8 mouse cellular contexts compared by ENCODE assay signal in genomic region chr9:50738914-50739870, GRCm38 (mm10). TPM values are rescaled to one million over a fixed set of nuclear protein-coding genes. Genes with fewer than 3 reads are reported as not detected.
A peak's percentile ranks its signal among the peaks of the same experiment; 100 is the strongest.
DNase-seq lines count a peak whose midpoint lies in the region; ATAC-seq lines count a peak whose summit lies in the region.

Dixdc1 (minus strand) TSS chr9:50739517.

- H3K9ac ChIP-seq in intestine, embryonic 14.5 days (ENCODE audit: low read length) = no peak within 1 kb of the TSS

- 12% methylated on average over 36 of the region's 36 CpGs for WGBS in intestine, embryonic 14.5 days

- H3K4me1 ChIP-seq in intestine, embryonic 14.5 days (replicated peaks; ENCODE audit: control insufficient read depth, insufficient read depth, low read length) = no peaks in the 10 kb centered on the region

- peak within 1 kb of the TSS; percentile 51 for H3K4me2 ChIP-seq in intestine, embryonic 14.5 days (ENCODE audit: low read length)

- no peaks in the 10 kb centered on the region for H3K27me3 ChIP-seq in intestine, embryonic 14.5 days (replicated peaks; ENCODE audit: control insufficient read depth, insufficient read depth, low read length)

- no peaks in the 10 kb centered on the region for H3K9me3 ChIP-seq in intestine, embryonic 14.5 days (ENCODE audit: control insufficient read depth, low read length)

- H3K36me3 ChIP-seq in intestine, embryonic 14.5 days (ENCODE audit: control insufficient read depth, insufficient read depth, low read length) = 0 out of 2 replicates have a peak, but pooled peaks cover 4% of the 10 kb centered on the region

- peak; percentile 90 to 92 for DNase-seq in adrenal gland, adult 18-20 months (ENCODE audit: low spot score in 2 of 2)
- peak; percentile 96 for DNase-seq in embryo, embryonic 10.5 days (ENCODE audit: low spot score)
- DNase-seq in gastrocnemius, postnatal 14 days = peak; percentile 92
- peak; percentile 97 for DNase-seq in intestine, embryonic 14.5 days (ENCODE audit: low spot score)
- DNase-seq in left cerebral cortex, postnatal 10 days (ENCODE audit: extremely low spot score in 1 of 2, low spot score in 2 of 2) = peak; percentile 87 to 94
- peak; percentile 86 for DNase-seq in right cerebral cortex, postnatal 25 days
- peak; percentile 94 for DNase-seq in urinary bladder, postnatal 36 days (ENCODE audit: low spot score in 2 of 2)

- peak within 1 kb of the TSS; percentile 59 for H3K27ac ChIP-seq in intestine, embryonic 14.5 days (ENCODE audit: low read depth)

- intact Hi-C loops in gastrocnemius, postnatal 14 days (cut with DNase I; ENCODE audit: low total_unique reads) = no loop called here
- intact Hi-C loops in left cerebral cortex, postnatal 10 days (cut with DNase I) = loop anchor here (5.0 kb wide), 1 partner anchor 42 kb away; no protein-coding TSS in a partner anchor

- H3K4me3 ChIP-seq in intestine, embryonic 14.5 days (ENCODE audit: low read depth, low read length) = peak within 1 kb of the TSS; percentile 30

- peak; percentile 98 for ATAC-seq in intestine, embryonic 14.5 days (replicated peaks; ENCODE audit: low FRiP score, low TSS enrichment, low read depth)
- ATAC-seq in megakaryocyte-erythroid progenitor cell, adult 5-6 weeks (replicated peaks; ENCODE audit: low FRiP score, low TSS enrichment, poor library complexity, severe bottlenecking) = peak; percentile 99

RNA-seq across cellular contexts. Expression of gene Dixdc1, which starts in this region (rescaled TPM):
- 1 to 10 TPM; 5.4 to 7.7 TPM for total RNA-seq in adrenal gland, adult 18-20 months (2021)
- 1 to 10 TPM; 3.7 to 4.2 TPM for total RNA-seq in gastrocnemius, postnatal 14 days (2021)
- polyA plus RNA-seq in intestine, embryonic 14.5 days (2014; fragmentation: Nextera tagmentation; extraction: Ambion mirVana) = 7.7 and 8.6 TPM in 2 replicates
- 10 to 100 TPM; 75.0 to 76.6 TPM for total RNA-seq in left cerebral cortex, postnatal 10 days (2021)
- total RNA-seq in megakaryocyte-erythroid progenitor cell, adult 5-6 weeks (2014; fragmentation: Nextera tagmentation) = not detected in 2 replicates
- total RNA-seq in megakaryocyte-erythroid progenitor cell, adult 5-6 weeks (2017) = not detected in 2 replicates

Comparison
In these comparisons a context has a peak if more than half of its experiments do, and no peak if none do; other contexts are left out.
1. Peak in every context shown above with its lines: DNase-seq, ATAC-seq, H3K4me3 ChIP-seq and H3K27ac ChIP-seq.
2. RNA of gene Dixdc1 (total RNA-seq): 75.0 to 76.6 TPM in left cerebral cortex, postnatal 10 days; 5.4 to 7.7 TPM in adrenal gland, adult 18-20 months, 3.7 to 4.2 TPM in gastrocnemius, postnatal 14 days and not detected in megakaryocyte-erythroid progenitor cell, adult 5-6 weeks; every median in the first group is over 4 times any median in the second.
3. Peak in ATAC-seq in megakaryocyte-erythroid progenitor cell, adult 5-6 weeks; RNA of the gene not detected or under 1 TPM.